Mouse (Mus musculus): ENCODE measurements around the gene Gm28043. TPM values are rescaled to one million over a fixed set of nuclear protein-coding genes. Genes with fewer than 3 reads are reported as not detected.

The Gm28043 gene
- polyA plus RNA-seq, 1 experiment from 2014 or later = 2.8 TPM

DNA sequence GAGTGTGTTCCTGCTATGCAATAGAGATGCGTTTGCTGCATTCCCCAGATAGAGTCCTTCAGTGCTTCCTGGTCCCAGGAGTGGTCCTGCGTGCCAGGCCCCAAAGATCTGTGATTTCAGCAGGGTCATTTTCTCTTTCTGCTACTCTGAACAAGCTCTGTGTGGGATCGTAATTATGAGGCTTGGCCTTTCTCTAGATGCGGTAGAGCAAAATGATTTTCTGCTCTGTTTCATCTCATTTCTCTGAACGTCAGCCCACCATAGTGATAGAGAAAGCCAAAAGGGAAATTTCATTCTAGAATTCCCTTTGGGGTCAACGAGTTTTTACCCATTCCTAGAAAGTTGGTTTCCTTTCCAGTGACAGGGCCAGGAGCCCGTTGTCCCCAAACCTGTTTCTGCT is 67.6 kb downstream of the Gm28043 start:
- Histone ChIP-seq H3K4me1 (peaks cover 16% of the 10 kb centered on the region; the same call in 1 of the 2 replicates), H3K36me3 (peaks cover 71% of the 10 kb centered on the region)

DNA sequence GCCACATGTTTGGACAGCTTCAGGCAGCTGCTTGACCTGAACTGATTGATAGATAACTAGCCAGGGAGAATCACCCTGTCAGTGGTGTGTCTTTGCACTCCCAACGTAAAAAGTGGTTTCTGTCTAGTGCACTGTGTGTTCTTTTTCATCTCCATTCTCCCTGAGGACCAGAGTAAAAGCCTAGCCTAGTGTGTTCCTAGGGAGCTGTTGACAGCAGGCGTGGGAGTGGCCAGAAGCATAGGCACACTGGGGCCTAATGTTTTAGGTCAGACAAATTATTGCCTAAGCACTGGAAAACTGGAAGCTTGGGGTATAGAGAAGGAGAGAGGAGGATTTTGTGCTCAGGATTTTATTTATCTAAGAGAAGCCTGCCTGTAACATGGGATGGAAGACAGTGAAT is 68.5 kb downstream of the Gm28043 start:
- no peak overlapping the region for H3K9ac ChIP-seq
- H3K36me3 ChIP-seq = peaks cover 78% of the 10 kb centered on the region
- no peaks in the 10 kb centered on the region for H3K9me3 ChIP-seq
- no peak overlapping the region for H3K4me2 ChIP-seq
- no peak overlapping the region for H3K4me3 ChIP-seq
- ATAC-seq (ENCODE audit: borderline replicate concordance, extremely low read depth, low FRiP score, low TSS enrichment) = no peak
- no peaks in the 10 kb centered on the region for H3K27me3 ChIP-seq
- WGBS = 71% methylated on average over 2 of the region's 2 CpGs
- peaks cover 16% of the 10 kb centered on the region; the same call in 1 of the 2 replicates for H3K4me1 ChIP-seq
- H3K27ac ChIP-seq = no peak overlapping the region

More for the DNA sequence above, 67.6 kb downstream of the Gm28043 start:
- Histone ChIP-seq H3K4me3 (no peak overlapping the region), H3K9ac (no peak overlapping the region), H3K9me3 (no peaks in the 10 kb centered on the region), H3K4me2 (no peak overlapping the region), H3K27ac (no peak overlapping the region), H3K27me3 (no peaks in the 10 kb centered on the region)
- no peak for ATAC-seq (ENCODE audit: borderline replicate concordance, extremely low read depth, low FRiP score, low TSS enrichment)
- WGBS = 93% methylated on average over 7 of the region's 7 CpGs

DNA sequence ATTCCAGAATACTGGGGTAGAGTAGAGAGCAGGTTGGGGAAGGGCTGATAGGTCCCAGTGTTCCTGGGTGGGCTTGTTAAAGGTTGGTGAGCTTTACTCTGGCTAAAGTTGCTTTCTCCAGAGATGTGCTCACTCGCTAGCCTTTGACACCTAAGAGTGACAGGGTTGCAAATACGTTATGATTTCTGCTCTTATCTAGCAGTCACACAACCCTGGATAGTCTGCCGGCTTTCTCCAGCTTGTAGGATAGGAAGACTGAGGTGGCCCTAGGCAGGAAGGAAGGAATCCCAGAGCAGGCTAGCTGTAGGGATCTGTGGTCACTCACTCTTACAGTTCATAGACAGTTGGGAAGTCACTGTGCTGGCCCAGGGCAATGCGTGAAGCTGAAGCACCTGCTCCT is 69.6 kb downstream of the Gm28043 start:
- Histone ChIP-seq H3K9ac (no peak overlapping the region), H3K36me3 (peaks cover 85% of the 10 kb centered on the region), H3K4me1 (peaks cover 13% of the 10 kb centered on the region; the same call in 1 of the 2 replicates), H3K9me3 (no peaks in the 10 kb centered on the region), H3K4me2 (no peak overlapping the region), H3K27me3 (no peaks in the 10 kb centered on the region), H3K27ac (no peak overlapping the region), H3K4me3 (no peak overlapping the region)
- 82% methylated on average over 4 of the region's 4 CpGs for whole genome bisulfite sequencing
- no peak for ATAC-seq (ENCODE audit: borderline replicate concordance, extremely low read depth, low FRiP score, low TSS enrichment)

GRCm38 (mm10) chr17:29686771-29687170 is 72.1 kb downstream of the Gm28043 start:
- Histone ChIP-seq H3K36me3 (peaks cover 87% of the 10 kb centered on the region), H3K9me3 (no peaks in the 10 kb centered on the region), H3K27ac (no peak overlapping the region), H3K4me3 (no peak overlapping the region), H3K9ac (no peak overlapping the region), H3K4me1 (no peaks in the 10 kb centered on the region), H3K27me3 (no peaks in the 10 kb centered on the region), H3K4me2 (no peak overlapping the region)
- WGBS = 97% methylated on average over 5 of the region's 5 CpGs
- no peak for ATAC-seq (ENCODE audit: borderline replicate concordance, extremely low read depth, low FRiP score, low TSS enrichment)

- no peak overlapping the region for H3K9ac ChIP-seq
- no peak overlapping the region for H3K27ac ChIP-seq
- no peak overlapping the region for H3K4me3 ChIP-seq
- 81% methylated on average over 6 of the region's 6 CpGs for WGBS
- H3K36me3 ChIP-seq = peaks cover 84% of the 10 kb centered on the region
- no peaks in the 10 kb centered on the region for H3K27me3 ChIP-seq
- H3K9me3 ChIP-seq = no peaks in the 10 kb centered on the region
- H3K4me1 ChIP-seq = no peaks in the 10 kb centered on the region
- ATAC-seq (ENCODE audit: borderline replicate concordance, extremely low read depth, low FRiP score, low TSS enrichment) = no peak
- no peak overlapping the region for H3K4me2 ChIP-seq
Observed at GRCm38 (mm10) chr17:29687373-29687772, 72.7 kb downstream of the Gm28043 start.

GRCm38 (mm10) chr17:29688610-29689009 is 73.9 kb downstream of the Gm28043 start:
- H3K4me1 ChIP-seq = no peaks in the 10 kb centered on the region
- no peaks in the 10 kb centered on the region for H3K9me3 ChIP-seq
- peaks cover 77% of the 10 kb centered on the region for H3K36me3 ChIP-seq
- H3K4me3 ChIP-seq = no peak overlapping the region
- no peak overlapping the region for H3K27ac ChIP-seq
- H3K4me2 ChIP-seq = no peak overlapping the region
- no peak overlapping the region for H3K9ac ChIP-seq
- ATAC-seq (ENCODE audit: borderline replicate concordance, extremely low read depth, low FRiP score, low TSS enrichment) = no peak
- no peaks in the 10 kb centered on the region for H3K27me3 ChIP-seq
- 93% methylated on average over 10 of the region's 10 CpGs for WGBS

- no peaks in the 10 kb centered on the region for H3K4me1 ChIP-seq
- no peaks in the 10 kb centered on the region for H3K9me3 ChIP-seq
- H3K27ac ChIP-seq = no peak overlapping the region
- no peaks in the 10 kb centered on the region for H3K27me3 ChIP-seq
- no peak overlapping the region for H3K4me2 ChIP-seq
- 76% methylated on average over 6 of the region's 6 CpGs for WGBS
- no peak overlapping the region for H3K4me3 ChIP-seq
- ATAC-seq (ENCODE audit: borderline replicate concordance, extremely low read depth, low FRiP score, low TSS enrichment) = no peak
- no peak overlapping the region for H3K9ac ChIP-seq
- H3K36me3 ChIP-seq = peaks cover 76% of the 10 kb centered on the region
Observed at GRCm38 (mm10) chr17:29690257-29690656, 75.6 kb downstream of the Gm28043 start.

DNA sequence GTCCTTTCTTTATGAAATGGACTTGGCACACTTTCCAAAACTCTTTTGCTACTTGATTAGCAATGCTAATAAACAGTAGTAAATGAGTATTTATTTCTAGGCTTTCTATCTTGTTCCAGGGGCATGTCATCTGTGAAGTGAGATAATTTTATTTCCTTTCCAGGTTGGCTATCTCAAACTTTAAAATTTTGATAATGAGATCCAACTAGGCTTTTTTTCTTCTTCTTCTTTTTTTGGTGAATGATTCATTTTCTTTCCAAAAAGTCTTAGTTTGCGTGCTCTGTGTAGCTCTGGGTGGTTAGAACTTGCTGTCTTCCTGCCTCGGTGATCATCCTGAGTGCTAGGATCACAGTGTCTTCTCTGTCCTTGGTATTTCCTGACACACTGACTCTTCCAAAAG is 78.2 kb downstream of the Gm28043 start:
- no peak for ATAC-seq (ENCODE audit: borderline replicate concordance, extremely low read depth, low FRiP score, low TSS enrichment)
- peaks cover 72% of the 10 kb centered on the region for H3K36me3 ChIP-seq
- no peaks in the 10 kb centered on the region for H3K27me3 ChIP-seq
- 82% methylated on average over 2 of the region's 2 CpGs for WGBS
- no peaks in the 10 kb centered on the region for H3K4me1 ChIP-seq
- H3K4me2 ChIP-seq = no peak overlapping the region
- no peaks in the 10 kb centered on the region for H3K9me3 ChIP-seq
- H3K27ac ChIP-seq = no peak overlapping the region
- H3K9ac ChIP-seq = no peak overlapping the region
- H3K4me3 ChIP-seq = no peak overlapping the region

GRCm38 (mm10) chr17:29693571-29693970 is 78.9 kb downstream of the Gm28043 start:
- H3K36me3 ChIP-seq = peaks cover 73% of the 10 kb centered on the region
- WGBS = 73% methylated on average over 2 of the region's 2 CpGs
- H3K4me3 ChIP-seq = no peak overlapping the region
- H3K9me3 ChIP-seq = no peaks in the 10 kb centered on the region
- H3K9ac ChIP-seq = no peak overlapping the region
- no peaks in the 10 kb centered on the region for H3K4me1 ChIP-seq
- no peak overlapping the region for H3K4me2 ChIP-seq
- no peaks in the 10 kb centered on the region for H3K27me3 ChIP-seq
- no peak overlapping the region for H3K27ac ChIP-seq
- ATAC-seq (ENCODE audit: borderline replicate concordance, extremely low read depth, low FRiP score, low TSS enrichment) = no peak

GRCm38 (mm10) chr17:29694516-29694915 is 79.8 kb downstream of the Gm28043 start:
- no peak for ATAC-seq (ENCODE audit: borderline replicate concordance, extremely low read depth, low FRiP score, low TSS enrichment)
- H3K4me3 ChIP-seq = no peak overlapping the region
- H3K36me3 ChIP-seq = peaks cover 78% of the 10 kb centered on the region
- no peak overlapping the region for H3K9ac ChIP-seq
- no peaks in the 10 kb centered on the region for H3K4me1 ChIP-seq
- no peaks in the 10 kb centered on the region for H3K27me3 ChIP-seq
- no peaks in the 10 kb centered on the region for H3K9me3 ChIP-seq
- 86% methylated on average over 4 of the region's 4 CpGs for WGBS
- H3K4me2 ChIP-seq = no peak overlapping the region
- H3K27ac ChIP-seq = no peak overlapping the region

DNA sequence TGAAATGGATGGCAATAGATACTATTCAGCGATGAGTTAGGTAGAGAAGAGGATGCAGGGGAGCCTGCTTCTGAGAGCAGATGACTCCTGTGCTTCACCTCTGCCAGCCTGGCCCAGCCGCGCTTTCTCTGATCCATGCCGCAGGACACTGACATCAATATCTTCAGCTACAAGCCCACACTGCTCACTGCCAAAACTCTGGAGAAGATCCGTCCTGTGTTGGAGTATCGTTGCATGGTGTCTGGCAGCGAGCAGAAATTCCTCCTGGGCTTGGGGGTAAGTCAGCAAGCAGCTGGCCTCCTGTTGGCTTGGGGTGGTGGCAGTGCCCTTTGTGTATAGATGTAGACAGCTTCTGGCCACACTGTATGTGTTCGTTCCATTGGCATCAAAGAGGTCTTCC is 82.3 kb downstream of the Gm28043 start:
- H3K4me2 ChIP-seq = no peak overlapping the region
- H3K36me3 ChIP-seq = peaks cover 79% of the 10 kb centered on the region
- H3K9me3 ChIP-seq = no peaks in the 10 kb centered on the region
- no peak overlapping the region for H3K4me3 ChIP-seq
- no peaks in the 10 kb centered on the region for H3K27me3 ChIP-seq
- H3K4me1 ChIP-seq = no peaks in the 10 kb centered on the region
- H3K27ac ChIP-seq = no peak overlapping the region
- H3K9ac ChIP-seq = no peak overlapping the region
- no peak for ATAC-seq (ENCODE audit: borderline replicate concordance, extremely low read depth, low FRiP score, low TSS enrichment)
- WGBS = 93% methylated on average over 8 of the region's 8 CpGs

DNA sequence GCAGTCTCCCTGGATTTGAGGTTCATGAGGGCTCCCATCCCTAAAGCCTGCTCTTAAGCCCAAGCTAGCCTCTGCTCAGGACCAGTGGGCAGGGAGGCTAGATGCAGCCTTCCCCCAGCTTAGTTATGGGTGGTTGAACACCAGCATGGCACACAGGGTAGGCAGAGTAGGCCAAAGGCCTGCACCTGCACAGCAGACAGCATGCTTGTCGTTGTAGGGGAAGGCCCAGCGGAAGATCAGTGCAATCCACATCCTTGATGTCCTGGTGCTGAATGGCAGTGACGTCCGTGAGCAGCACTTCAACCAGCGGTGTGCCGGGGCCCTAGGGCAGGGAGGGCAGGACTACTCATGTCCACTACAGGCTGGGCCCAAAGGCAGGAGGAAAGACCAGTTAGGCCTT is 83.7 kb downstream of the Gm28043 start:
- no peaks in the 10 kb centered on the region for H3K4me1 ChIP-seq
- H3K27ac ChIP-seq = no peak overlapping the region
- 83% methylated on average over 6 of the region's 6 CpGs for WGBS
- H3K36me3 ChIP-seq = peaks cover 93% of the 10 kb centered on the region
- H3K27me3 ChIP-seq = no peaks in the 10 kb centered on the region
- H3K4me3 ChIP-seq = no peak overlapping the region
- H3K9me3 ChIP-seq = no peaks in the 10 kb centered on the region
- H3K4me2 ChIP-seq = no peak overlapping the region
- no peak overlapping the region for H3K9ac ChIP-seq
- no peak for ATAC-seq (ENCODE audit: borderline replicate concordance, extremely low read depth, low FRiP score, low TSS enrichment)

- Histone ChIP-seq H3K4me3 (no peak overlapping the region), H3K4me1 (no peaks in the 10 kb centered on the region), H3K36me3 (peaks cover 86% of the 10 kb centered on the region), H3K4me2 (no peak overlapping the region), H3K9me3 (no peaks in the 10 kb centered on the region), H3K27me3 (no peaks in the 10 kb centered on the region), H3K9ac (no peak overlapping the region), H3K27ac (no peak overlapping the region)
- WGBS = 94% methylated on average over 7 of the region's 7 CpGs
- no peak for ATAC-seq (ENCODE audit: borderline replicate concordance, extremely low read depth, low FRiP score, low TSS enrichment)
Observed at GRCm38 (mm10) chr17:29700573-29700972, 85.9 kb downstream of the Gm28043 start.

All from lung, embryonic 15.5 days (tissue).